Mouse (Mus musculus) lung, postnatal 14 days (tissue): ENCODE measurements around the gene Sppl3.

Experiments used
- DNase-seq: peaks from one replicate; pipeline ENCODE4 v3.0.0; 2021

The Sppl3 gene

DNA sequence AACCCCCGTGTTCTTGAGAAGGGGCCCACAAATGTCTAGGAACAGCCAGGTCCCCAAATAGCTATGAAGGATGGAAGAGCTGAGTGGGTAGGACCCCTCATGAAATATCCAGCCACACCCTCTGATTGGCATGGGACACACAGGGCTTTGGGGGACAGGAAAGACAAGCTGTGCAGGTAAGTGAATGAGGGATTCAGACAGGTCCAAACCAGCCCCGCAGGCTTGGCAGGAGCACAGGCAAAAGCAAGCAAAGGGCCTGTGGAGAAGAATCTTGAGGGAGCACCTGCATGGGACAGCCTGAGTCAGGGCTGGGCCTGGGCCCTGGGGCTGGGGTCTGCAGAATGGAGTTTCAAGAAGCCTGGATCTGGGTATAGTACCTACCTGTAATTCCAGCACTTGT is 10.4 kb upstream of the Sppl3 start:
- no peak for DNase-seq

DNA sequence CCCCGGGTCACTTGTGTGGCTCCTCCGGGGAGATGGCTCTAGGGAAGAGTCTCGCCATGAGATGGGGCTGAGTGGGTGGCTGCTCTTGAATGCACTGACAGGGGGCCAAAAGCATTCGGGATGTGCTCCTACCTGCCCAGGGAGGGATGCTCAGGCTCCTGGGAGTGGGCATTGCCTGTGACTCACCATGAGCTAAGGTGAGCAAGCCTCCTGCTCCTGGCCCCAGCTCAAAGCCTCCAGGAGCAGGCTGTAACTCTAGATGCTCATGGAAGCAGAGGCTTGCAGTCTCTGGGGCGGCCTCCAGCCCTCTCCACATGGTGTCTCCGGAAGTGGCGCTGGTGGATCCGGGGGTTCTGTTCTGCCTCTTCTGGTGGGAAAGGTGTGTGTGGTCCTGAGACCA is 9.5 kb upstream of the Sppl3 start:
- DNase-seq: no peak

GRCm38 (mm10) chr5:115002781-115003180 is 8.2 kb upstream of the Sppl3 start:
- DNase-seq: no peak

DNA sequence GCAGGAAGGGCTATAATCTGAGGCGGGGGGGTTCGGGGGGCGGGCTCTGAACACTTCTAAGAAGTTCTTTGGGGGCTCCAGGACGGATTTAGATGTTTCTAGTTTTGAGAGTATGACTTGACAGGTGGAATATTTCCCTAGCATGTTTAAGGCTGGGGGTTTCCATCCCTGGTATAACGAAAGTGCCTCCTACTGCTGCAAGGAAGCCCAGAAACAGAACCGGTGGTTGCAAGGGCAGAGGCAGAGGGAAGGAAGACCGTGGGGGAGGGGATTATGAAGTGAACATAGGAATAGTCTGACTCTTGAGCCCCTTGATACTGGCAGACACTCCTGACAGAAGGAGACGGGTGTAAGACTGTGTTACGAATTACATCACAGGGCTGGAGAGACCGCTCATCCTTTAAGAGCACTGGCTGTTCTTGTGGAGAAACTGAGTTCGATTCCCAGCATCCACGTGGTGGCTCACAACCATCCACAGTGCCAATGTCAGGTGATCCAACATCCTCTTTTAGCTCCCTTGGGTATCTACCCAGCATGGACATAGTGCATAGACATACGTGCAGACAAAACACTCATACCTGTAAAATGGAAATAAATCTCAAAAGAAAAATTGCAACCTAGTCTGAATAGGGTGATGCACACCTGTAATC is 7.6 kb upstream of the Sppl3 start:
- DNase-seq: no peak

DNA sequence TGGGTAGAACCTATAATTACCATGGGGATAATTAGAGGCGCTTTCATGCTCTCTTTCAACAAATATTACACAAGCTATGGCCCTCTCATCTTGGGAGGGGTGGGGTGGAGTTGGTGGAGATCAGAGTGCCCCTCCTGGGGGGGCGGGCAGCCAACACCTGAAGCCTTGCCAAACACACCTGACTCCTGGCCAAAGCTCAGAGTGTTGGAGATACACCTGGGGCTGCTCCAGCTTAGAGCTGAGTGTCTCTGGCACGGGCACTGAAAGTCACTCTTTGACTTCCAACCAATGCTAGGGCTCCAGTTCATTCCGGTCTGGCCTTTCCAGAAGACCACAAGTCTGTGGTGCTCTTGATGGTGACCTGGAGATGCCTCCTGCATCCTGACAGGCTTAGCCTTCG is 3.2 kb upstream of the Sppl3 start:
- peak; percentile 32 for DNase-seq

GRCm38 (mm10) chr5:115008307-115008706 is 2.6 kb upstream of the Sppl3 start:
- DNase-seq: no peak

- no peak for DNase-seq
These were observed 1.8 kb upstream of the Sppl3 start for GRCm38 (mm10) chr5:115009143-115009542.

DNA sequence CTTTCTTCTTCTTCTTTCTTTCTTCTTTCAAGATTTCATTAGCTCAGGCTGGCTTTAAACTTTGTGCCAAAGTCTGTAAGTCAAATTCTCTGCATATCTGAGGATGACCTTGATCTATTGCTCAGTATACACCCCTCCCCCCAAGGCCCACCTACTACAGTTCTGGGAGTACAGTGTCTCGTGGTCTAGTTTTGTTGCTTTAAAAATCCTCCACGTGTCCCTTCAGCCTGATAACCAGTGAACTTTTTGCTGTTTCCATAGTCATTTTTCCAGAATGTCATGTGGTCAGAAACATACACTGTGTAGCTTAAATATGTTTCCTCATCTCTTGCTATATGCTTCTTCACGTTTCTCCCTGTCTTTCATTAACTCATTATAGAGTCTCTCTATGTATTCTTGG is 976 bp upstream of the Sppl3 start:
- DNase-seq: no peak

DNA sequence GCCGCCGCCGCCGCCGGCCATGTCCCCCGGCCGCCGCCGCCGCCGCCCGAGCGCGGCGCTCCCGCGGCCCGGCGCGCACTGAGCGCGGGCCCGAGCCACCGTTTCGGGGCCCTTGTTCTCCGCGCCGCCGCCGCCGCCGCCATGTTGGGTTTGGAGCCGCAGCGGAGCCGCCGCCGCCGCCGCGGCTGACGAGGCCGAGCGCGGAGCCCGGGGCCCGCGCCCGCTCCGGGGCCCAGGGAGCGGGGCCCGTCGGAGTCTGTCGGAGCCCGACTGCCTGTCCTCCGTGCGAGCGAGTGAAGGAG is 231 bp downstream of the Sppl3 start:
- no peak for DNase-seq

- peak; percentile 52 for DNase-seq
These were observed 753 bp downstream of the Sppl3 start for GRCm38 (mm10) chr5:115011519-115012261.

GRCm38 (mm10) chr5:115013436-115013835 is 2.5 kb downstream of the Sppl3 start:
- no peak for DNase-seq

DNA sequence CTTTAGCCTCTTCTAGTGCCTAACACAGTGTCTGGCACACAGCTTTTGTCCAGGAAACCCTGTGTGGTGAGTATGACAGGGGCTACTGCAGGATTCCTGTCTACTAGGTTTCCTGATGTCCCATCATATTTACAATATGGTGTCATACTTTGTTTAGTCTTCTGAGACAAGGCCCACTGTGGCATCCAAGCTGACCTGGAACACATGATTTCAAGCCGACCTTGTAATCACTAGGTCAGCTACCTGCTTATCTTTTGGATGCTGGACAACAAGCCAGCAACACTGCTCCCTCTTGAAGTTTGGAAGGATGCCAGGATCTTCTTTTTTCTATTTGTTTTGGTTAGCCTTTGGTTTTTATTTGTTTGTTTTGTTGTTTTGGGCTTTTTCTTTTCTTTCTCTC is 3.6 kb downstream of the Sppl3 start:
- no peak for DNase-seq

GRCm38 (mm10) chr5:115015121-115015520 is 4.2 kb downstream of the Sppl3 start:
- no peak for DNase-seq

DNA sequence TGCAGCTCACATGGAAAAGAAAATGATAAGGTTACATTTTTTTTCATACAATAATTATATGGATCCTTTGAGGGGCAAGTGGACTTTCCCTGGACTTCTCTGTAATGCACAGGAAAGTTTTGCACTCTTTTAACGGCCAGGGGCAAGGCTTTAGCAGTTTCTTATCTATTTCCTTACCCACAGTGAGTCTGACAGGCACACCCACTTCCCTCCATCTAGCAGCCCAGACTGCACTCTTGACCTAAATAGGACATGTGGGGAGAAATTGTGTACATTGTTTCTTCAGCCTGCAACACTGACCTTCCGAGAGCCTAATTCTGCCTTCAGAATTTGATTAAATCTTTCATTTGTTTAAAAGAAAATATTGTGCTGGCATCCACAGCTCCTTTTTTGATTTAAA is 7.3 kb downstream of the Sppl3 start:
- peak; percentile 24 for DNase-seq

DNA sequence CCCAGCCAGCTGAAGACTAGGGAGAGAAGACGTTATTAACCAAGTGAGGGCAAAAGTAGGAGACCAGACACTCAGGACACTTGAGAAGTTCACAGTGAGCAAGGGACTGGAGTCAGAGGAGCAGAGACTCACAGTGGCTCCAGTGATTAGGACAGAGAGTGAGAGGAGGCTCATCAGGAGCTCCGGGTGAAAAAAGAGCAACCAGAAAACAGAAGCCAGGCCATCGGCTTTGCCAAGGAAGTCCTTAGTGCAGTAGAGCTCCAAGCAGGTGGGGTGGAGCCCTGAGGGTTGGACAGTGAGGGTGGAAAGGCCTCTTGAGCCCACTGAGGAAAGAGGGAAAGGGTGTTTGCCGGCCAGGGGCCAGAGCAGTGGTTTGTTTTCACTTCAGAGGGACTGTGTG is 7.9 kb downstream of the Sppl3 start:
- no peak for DNase-seq

DNA sequence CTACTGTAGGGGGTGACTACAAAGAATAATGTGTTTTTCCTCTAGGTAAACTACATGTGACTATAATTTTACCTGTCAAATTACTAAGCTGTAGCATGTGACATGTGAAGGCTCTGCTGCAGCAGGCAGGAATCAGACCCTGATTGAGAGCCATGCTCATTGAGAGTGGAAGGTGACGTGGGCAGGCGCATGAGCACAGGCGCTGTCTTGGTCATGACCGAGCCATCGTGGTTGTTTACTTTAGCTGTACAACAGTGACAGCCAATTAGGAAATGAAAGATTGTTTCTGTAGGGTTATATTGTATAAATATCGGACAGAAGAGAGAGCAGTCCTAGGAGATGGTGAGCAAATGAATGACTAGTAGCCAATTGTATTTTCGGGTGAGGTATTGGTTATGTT is 11.1 kb downstream of the Sppl3 start:
- DNase-seq: no peak

- no peak for DNase-seq
These were observed 15.2 kb downstream of the Sppl3 start for GRCm38 (mm10) chr5:115026170-115026569.

DNA sequence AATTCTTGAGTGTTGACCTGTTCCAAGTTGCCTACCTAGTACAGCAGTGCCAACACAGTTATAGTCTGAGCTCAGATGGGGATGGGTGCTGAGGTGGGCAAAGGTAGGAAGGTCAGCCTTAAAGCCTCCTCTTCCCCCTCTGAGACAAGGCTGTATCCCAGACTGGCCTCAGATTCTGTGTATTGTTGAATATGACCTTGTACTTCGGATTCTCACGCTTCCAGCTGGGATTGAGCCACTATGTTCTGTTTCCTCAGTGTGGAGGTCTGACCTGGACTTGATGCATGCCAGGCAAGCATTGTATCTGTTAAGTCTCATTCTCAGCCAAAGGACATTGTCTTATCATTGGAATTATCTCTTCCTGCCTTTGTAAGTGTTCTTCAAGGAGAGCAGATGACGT is 16.2 kb downstream of the Sppl3 start:
- DNase-seq: no peak

- no peak for DNase-seq
These were observed 18.0 kb downstream of the Sppl3 start for GRCm38 (mm10) chr5:115028920-115029319.

DNA sequence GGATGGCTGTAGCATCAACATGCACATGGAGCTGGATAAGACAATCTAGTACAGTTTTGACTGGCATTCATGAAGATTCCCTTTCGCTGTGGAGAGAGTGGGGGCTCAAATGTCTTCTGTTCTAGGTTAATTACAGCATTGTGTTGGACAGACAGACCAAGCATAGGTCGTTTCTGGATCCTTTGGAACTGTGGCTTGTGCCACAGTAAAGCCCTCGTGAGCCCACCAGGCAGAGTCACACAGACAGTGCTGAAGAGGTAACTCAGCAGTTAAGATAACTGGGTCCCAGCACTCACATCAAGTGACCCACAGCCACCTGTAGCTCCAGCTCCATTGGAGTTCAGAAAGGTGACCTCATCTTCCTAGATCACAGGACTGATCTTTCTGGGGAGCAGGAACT is 18.6 kb downstream of the Sppl3 start:
- DNase-seq: no peak

DNA sequence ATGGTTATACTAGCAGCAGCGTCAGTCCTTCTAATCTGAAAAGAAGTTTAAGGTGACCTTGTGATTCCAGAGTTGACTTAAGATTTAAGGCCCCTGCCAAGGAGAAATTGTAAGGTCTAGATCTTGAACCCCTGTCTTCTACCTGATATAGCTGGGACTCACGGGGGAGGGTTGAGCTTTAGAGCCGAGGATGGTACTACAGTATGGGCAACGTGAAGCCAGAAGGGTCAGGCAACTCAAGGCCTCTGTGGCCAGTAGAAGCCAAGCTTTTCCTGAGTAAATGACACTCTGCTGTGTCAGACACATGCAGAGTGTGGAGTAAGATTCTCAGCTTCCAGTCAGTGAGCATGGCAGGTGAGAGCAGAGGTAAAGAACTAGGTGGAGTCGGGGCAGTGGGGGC is 20.6 kb downstream of the Sppl3 start:
- DNase-seq: no peak

DNA sequence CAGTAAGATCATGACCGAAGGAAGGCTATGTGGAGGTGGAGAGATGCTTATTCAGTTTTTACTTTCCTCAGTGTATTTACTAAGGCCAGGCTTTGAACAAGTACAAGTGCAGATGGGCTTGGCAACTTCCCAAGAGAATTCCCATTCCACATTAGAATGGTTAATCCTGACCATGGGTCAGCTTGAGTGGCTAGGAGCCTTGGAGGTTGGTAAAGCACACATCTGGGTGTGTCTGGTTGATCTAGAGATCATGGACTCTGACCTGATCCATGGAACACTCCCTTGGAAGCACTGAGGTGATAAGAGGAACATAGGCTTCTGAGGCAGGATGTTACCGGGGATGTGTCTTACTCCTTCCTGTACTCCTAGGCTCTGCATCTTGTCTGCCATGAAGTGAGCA is 21.7 kb downstream of the Sppl3 start:
- no peak for DNase-seq

- DNase-seq: no peak
These were observed 24.3 kb downstream of the Sppl3 start for GRCm38 (mm10) chr5:115035217-115035616.

DNA sequence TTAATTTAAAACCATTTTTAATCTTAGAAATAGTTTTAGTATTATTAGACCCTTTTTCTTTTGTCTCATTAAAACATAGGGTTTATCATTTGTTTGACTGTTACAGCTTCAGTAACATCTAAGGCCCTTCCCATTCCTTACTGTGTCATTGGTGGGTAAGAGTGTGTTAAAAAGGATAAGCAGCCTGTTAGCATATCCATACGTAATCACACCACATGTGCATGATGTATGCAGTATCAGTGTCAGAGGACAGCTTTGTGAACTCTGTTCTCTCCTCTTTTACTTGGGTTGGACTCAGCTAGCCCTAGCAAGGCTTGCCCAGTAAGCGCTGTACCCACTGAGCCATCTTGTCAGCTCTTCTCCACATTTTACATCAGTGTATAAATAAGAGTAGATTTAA is 26.2 kb downstream of the Sppl3 start:
- DNase-seq: no peak

DNA sequence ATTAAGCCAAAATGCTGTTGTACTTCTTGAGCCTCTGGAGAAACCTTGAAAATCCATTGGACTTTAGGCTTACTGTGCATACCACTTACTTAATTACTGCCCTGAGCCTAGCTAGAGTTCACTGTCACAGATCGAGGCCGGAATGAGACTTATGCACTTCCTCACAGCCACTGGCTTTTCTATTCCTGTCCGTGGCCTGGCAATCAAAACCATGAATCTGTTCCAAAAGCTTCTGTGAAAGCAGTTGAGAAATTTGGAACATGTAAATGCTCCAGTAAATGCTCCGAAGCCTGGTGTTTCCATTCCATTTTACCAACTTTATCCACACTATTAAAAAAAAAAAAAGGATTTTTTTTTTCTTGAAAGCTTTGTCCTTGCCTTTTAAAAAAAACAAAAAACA is 29.8 kb downstream of the Sppl3 start:
- peak; percentile 53 for DNase-seq
